Mouse (Mus musculus): ENCODE measurements around the gene Lcn10.

GRCm38 (mm10) chr2:25701001-25701400 is 18.5 kb downstream of the Lcn10 start:
- TF ChIP-seq CTCF (IDR thresholded peaks at IDR 0.05; ENCODE audit: insufficient read depth, low read length) (no peak), POLR2A (IDR thresholded peaks at IDR 0.05; ENCODE audit: borderline replicate concordance, extremely low read depth, low read depth, low read length) (no peak)
